Mouse (Mus musculus) B cell, adult 67 days (primary cell): ENCODE results near the gene Gm49368. TPM values are rescaled to one million over a fixed set of nuclear protein-coding genes. Genes with fewer than 3 reads are reported as not detected.

Experiments used
- total RNA-seq, 2 experiments: library from RNA; stranded (reverse); gene quantifications; 4 replicates each; pipeline ENCODE4 v1.2.4; 2023

Gm49368 gene
- total RNA-seq, result not detected

DNA sequence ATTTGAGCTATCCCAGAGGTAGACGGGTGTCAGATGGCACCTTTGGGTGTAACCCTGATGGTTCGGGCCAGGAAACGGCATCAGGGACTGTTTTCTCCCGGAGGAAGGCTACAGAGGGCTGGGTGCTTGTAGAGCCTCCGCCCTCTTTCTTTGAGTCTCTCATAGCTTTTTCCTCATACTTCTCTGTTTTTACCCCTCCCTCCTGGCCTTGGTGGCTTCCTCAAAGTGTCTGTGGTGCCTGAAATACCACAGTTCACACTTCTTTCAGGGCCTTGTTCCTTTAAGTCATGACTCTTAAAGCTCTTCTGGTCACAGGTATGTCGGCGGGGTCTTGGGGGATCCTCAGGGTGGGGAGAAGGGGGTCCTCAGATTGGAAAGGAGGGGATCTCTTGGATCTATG is at the start of gene Gm49368, which contains the start of gene Itgam:
TSS of gene Gm49368 (plus strand) at position 228 of the 400 bp plus-strand sequence.
TSS of gene Itgam (plus strand) at position 185 of the 400 bp plus-strand sequence.

DNA sequence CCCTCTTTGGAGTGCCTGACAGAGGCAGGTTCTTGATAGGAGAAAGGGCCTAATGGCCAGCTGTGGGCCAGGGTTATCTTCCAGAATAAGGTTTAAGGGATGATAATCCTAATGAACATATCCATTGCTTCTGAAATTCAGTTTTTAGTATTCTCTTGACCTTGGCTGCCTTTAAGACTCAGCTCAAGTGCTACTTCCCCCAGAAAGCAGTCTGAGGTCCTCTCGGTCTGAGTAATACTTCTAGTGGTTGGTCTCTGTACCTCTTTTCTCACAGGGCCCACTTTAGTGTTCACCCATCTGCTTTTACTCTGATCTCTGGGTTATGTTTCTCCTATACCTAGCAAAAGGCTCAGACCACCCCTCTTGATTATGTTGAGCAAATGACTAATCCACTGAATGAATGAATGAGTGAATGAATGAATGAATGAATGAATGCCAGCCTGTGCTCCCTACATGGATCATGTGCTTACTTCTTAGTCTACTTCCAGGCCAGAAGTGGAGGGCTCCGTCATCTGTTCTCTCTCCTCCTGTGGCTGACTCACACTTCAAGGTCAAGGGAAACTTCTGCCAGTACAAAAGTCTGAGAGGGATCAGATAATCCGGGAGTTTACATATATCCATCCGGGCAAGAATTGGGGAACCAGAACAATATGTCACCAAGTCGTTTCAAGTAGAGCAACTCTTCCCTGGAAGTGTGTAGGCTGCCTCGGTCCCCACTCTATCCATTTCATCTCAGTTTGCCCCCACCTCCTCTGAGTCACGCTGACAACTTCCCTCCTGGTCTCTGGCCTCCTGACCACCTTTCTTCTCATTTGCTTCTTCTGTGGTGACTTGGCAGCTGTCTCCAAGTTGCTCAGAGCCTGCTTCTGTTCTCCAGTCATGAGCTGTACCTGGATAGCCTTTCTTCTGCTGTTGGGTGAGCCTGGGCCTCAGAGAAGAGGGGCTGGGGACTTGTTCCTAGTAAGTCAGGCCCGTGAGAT is 66.5 kb downstream of the Gm49368 start, which contains the start of gene Itgax:
TSS of gene Itgax (plus strand) at position 807 of the 980 bp plus-strand sequence.

GRCm38 (mm10) chr7:128154076-128154475 is 91.6 kb downstream of the Gm49368 start, which contains the start of gene Itgad:
Gene Itgad, plus strand, starts transcription at chr7:128154376.

Other genes starting within 250 kb of the Gm49368 start
- gene Stx4a, start 238.4 kb upstream of the Gm49368 start, total RNA-seq, result 100 to 1,000 TPM; 143 to 167 TPM
- not detected for gene Stx1b, start 238.1 kb upstream of the Gm49368 start, total RNA-seq
- 100 to 1,000 TPM; 104 to 108 TPM for gene Zfp646, start 186.5 kb upstream of the Gm49368 start, total RNA-seq
- 10 to 100 TPM; 15.3 to 20.7 TPM for gene Zfp668, start 185.9 kb upstream of the Gm49368 start, total RNA-seq
- gene Prss53, start 171.7 kb upstream of the Gm49368 start, total RNA-seq, result under 1 TPM in 1 of 2 experiments, not detected in 1; 0.49 TPM
- gene Gm21974, start 167.2 kb upstream of the Gm49368 start, total RNA-seq, result under 1 TPM in 1 of 2 experiments, not detected in 1; 0.83 TPM
- 10 to 100 TPM; 13.7 to 19.4 TPM for gene Vkorc1, start 167.1 kb upstream of the Gm49368 start, total RNA-seq
- 10 to 100 TPM; 29.3 to 35.7 TPM for gene Bckdk, start 158.6 kb upstream of the Gm49368 start, total RNA-seq
- gene Kat8, start 150.2 kb upstream of the Gm49368 start, total RNA-seq, result 10 to 100 TPM; 51.0 to 58.3 TPM
- not detected for gene Prss8, start 132.6 kb upstream of the Gm49368 start, total RNA-seq
- gene Prss36, start 116.0 kb upstream of the Gm49368 start, total RNA-seq, result 1 to 10 TPM; 1.7 to 3.1 TPM
- gene Fus, start 95.2 kb upstream of the Gm49368 start, total RNA-seq, result 100 to 1,000 TPM; 721 to 839 TPM
- 10 to 100 TPM; 21.7 to 25.7 TPM for gene Pycard, start 68.8 kb upstream of the Gm49368 start, total RNA-seq
- gene Trim72, start 58.7 kb upstream of the Gm49368 start, total RNA-seq, result 1 to 10 TPM; 1.0 to 1.3 TPM
- gene Itgam, start within 50 bp of the Gm49368 start, total RNA-seq, result 1 to 10 TPM; 1.7 to 1.8 TPM
- gene Itgax, start 66.9 kb downstream of the Gm49368 start, total RNA-seq, result 1 to 10 TPM in 1 of 2 experiments, under 1 TPM in 1; 0.53 to 1.3 TPM
- 1 to 10 TPM; 1.2 to 3.3 TPM for gene Itgad, start 91.7 kb downstream of the Gm49368 start, total RNA-seq
- gene Cox6a2, start 143.7 kb downstream of the Gm49368 start, total RNA-seq, result not detected
- gene Armc5, start 174.7 kb downstream of the Gm49368 start, total RNA-seq, result 10 to 100 TPM; 26.4 to 27.3 TPM
- 1 to 10 TPM; 3.9 to 6.1 TPM for gene 9130023H24Rik, start 175.3 kb downstream of the Gm49368 start, total RNA-seq
- gene Tgfb1i1, start 184.1 kb downstream of the Gm49368 start, total RNA-seq, result 1 to 10 TPM; 2.5 to 5.9 TPM
- not detected for gene Slc5a2, start 203.0 kb downstream of the Gm49368 start, total RNA-seq
- 10 to 100 TPM; 27.8 to 28.5 TPM for gene BC017158, start 235.5 kb downstream of the Gm49368 start, total RNA-seq